Mouse (Mus musculus): ENCODE measurements around the gene Mif4gd. TPM values are rescaled to one million over a fixed set of nuclear protein-coding genes. Genes with fewer than 3 reads are reported as not detected.

The Mif4gd gene
- polyA plus RNA-seq, 1 experiment from 2014 or later, result 18.2 TPM

- DNase-seq (ENCODE audit: low spot score), result no peak
- WGBS, result 58% methylated on average over 14 of the region's 14 CpGs
These were observed 28.4 kb upstream of the Mif4gd start for GRCm38 (mm10) chr11:115640978-115641663.

GRCm38 (mm10) chr11:115640311-115640828, 27.6 kb upstream of the Mif4gd start:
- Histone ChIP-seq H3K27me3 (ENCODE audit: low read depth, poor library complexity, severe bottlenecking) (no peaks in the 10 kb centered on the region), H3K9me3 (replicated peaks) (no peaks in the 10 kb centered on the region), H3K36me3 (peaks cover 28% of the 10 kb centered on the region), H3K4me1 (peaks cover 9% of the 10 kb centered on the region), H3K27ac (no peak overlapping the region), H3K4me3 (no peak overlapping the region)
- 90% methylated on average over 3 of the region's 4 CpGs for WGBS
- no peak for DNase-seq (ENCODE audit: low spot score)

More at GRCm38 (mm10) chr11:115640978-115641663, 28.4 kb upstream of the Mif4gd start:
- no peaks in the 10 kb centered on the region for H3K9me3 ChIP-seq (replicated peaks)
- H3K27ac ChIP-seq, result no peak overlapping the region
- H3K36me3 ChIP-seq, result peaks cover 34% of the 10 kb centered on the region
- H3K27me3 ChIP-seq (ENCODE audit: low read depth, poor library complexity, severe bottlenecking), result no peaks in the 10 kb centered on the region
- peaks cover 9% of the 10 kb centered on the region for H3K4me1 ChIP-seq
- H3K4me3 ChIP-seq, result no peak overlapping the region

- Histone ChIP-seq H3K36me3 (peaks cover 20% of the 10 kb centered on the region), H3K27me3 (ENCODE audit: low read depth, poor library complexity, severe bottlenecking) (no peaks in the 10 kb centered on the region), H3K9me3 (replicated peaks) (no peaks in the 10 kb centered on the region), H3K4me1 (peaks cover 9% of the 10 kb centered on the region), H3K4me3 (no peak overlapping the region), H3K27ac (no peak overlapping the region)
- WGBS, result 83% methylated on average over 4 of the region's 4 CpGs
- no peak for DNase-seq (ENCODE audit: low spot score)
These were observed 26.8 kb upstream of the Mif4gd start for GRCm38 (mm10) chr11:115639540-115639939.

- Histone ChIP-seq H3K4me1 (peaks cover 9% of the 10 kb centered on the region), H3K27me3 (ENCODE audit: low read depth, poor library complexity, severe bottlenecking) (no peaks in the 10 kb centered on the region), H3K9me3 (replicated peaks) (no peaks in the 10 kb centered on the region), H3K27ac (peak overlapping the region; percentile 36; the same call in 1 of the 2 replicates), H3K4me3 (no peak overlapping the region), H3K36me3 (peaks cover 13% of the 10 kb centered on the region)
- 81% methylated on average over 5 of the region's 5 CpGs for WGBS
- DNase-seq (ENCODE audit: low spot score), result no peak
These were observed 26.0 kb upstream of the Mif4gd start for GRCm38 (mm10) chr11:115638498-115639409.

GRCm38 (mm10) chr11:115636960-115637359, 24.2 kb upstream of the Mif4gd start:
- Histone ChIP-seq H3K27ac (no peak overlapping the region), H3K4me3 (no peak overlapping the region), H3K27me3 (ENCODE audit: low read depth, poor library complexity, severe bottlenecking) (no peaks in the 10 kb centered on the region), H3K9me3 (replicated peaks) (no peaks in the 10 kb centered on the region), H3K36me3 (0 out of 2 replicates have a peak, but pooled peaks cover under 1% of the 10 kb centered on the region), H3K4me1 (peaks cover 9% of the 10 kb centered on the region)
- no peak for DNase-seq (ENCODE audit: low spot score)
- 81% methylated on average over 3 of the region's 3 CpGs for WGBS

GRCm38 (mm10) chr11:115635484-115635883, 22.7 kb upstream of the Mif4gd start:
- Histone ChIP-seq H3K36me3 (no peaks in the 10 kb centered on the region), H3K27me3 (ENCODE audit: low read depth, poor library complexity, severe bottlenecking) (no peaks in the 10 kb centered on the region), H3K4me3 (no peak overlapping the region), H3K27ac (no peak overlapping the region), H3K9me3 (replicated peaks) (no peaks in the 10 kb centered on the region), H3K4me1 (peaks cover 9% of the 10 kb centered on the region; the same call in 1 of the 2 replicates)
- no peak for DNase-seq (ENCODE audit: low spot score)
- WGBS, result 65% methylated on average over 8 of the region's 8 CpGs

- H3K27ac ChIP-seq, result no peak overlapping the region
- no peak overlapping the region for H3K4me3 ChIP-seq
- DNase-seq (ENCODE audit: low spot score), result no peak
- no peaks in the 10 kb centered on the region for H3K27me3 ChIP-seq (ENCODE audit: low read depth, poor library complexity, severe bottlenecking)
- 84% methylated on average over 8 of the region's 8 CpGs for WGBS
- H3K9me3 ChIP-seq (replicated peaks), result no peaks in the 10 kb centered on the region
- H3K36me3 ChIP-seq, result no peaks in the 10 kb centered on the region
- H3K4me1 ChIP-seq, result peaks cover 9% of the 10 kb centered on the region; the same call in 1 of the 2 replicates
These were observed 22.3 kb upstream of the Mif4gd start for GRCm38 (mm10) chr11:115635041-115635440.

GRCm38 (mm10) chr11:115634109-115634508, 21.3 kb upstream of the Mif4gd start:
- no peak overlapping the region for H3K27ac ChIP-seq
- H3K4me1 ChIP-seq, result peaks cover 6% of the 10 kb centered on the region; the same call in 1 of the 2 replicates
- no peaks in the 10 kb centered on the region for H3K9me3 ChIP-seq (replicated peaks)
- DNase-seq (ENCODE audit: low spot score), result no peak
- no peaks in the 10 kb centered on the region for H3K36me3 ChIP-seq
- no peaks in the 10 kb centered on the region for H3K27me3 ChIP-seq (ENCODE audit: low read depth, poor library complexity, severe bottlenecking)
- WGBS, result 75% methylated on average over 4 of the region's 4 CpGs
- H3K4me3 ChIP-seq, result no peak overlapping the region

GRCm38 (mm10) chr11:115632862-115633261, 20.1 kb upstream of the Mif4gd start:
- 91% methylated on average over 10 of the region's 10 CpGs for WGBS
- H3K4me3 ChIP-seq, result no peak overlapping the region
- DNase-seq (ENCODE audit: low spot score), result no peak

GRCm38 (mm10) chr11:115632247-115632646, 19.5 kb upstream of the Mif4gd start:
- peaks cover 14% of the 10 kb centered on the region for H3K4me1 ChIP-seq
- no peaks in the 10 kb centered on the region for H3K27me3 ChIP-seq (ENCODE audit: low read depth, poor library complexity, severe bottlenecking)
- H3K36me3 ChIP-seq, result no peaks in the 10 kb centered on the region
- H3K9me3 ChIP-seq (replicated peaks), result no peaks in the 10 kb centered on the region
- H3K4me3 ChIP-seq, result no peak overlapping the region
- no peak overlapping the region for H3K27ac ChIP-seq
- WGBS, result 70% methylated on average over 7 of the region's 7 CpGs
- DNase-seq (ENCODE audit: low spot score), result no peak

More at GRCm38 (mm10) chr11:115632862-115633261, 20.1 kb upstream of the Mif4gd start:
- Histone ChIP-seq H3K4me1 (peaks cover 8% of the 10 kb centered on the region; the same call in 1 of the 2 replicates), H3K27me3 (ENCODE audit: low read depth, poor library complexity, severe bottlenecking) (no peaks in the 10 kb centered on the region), H3K36me3 (no peaks in the 10 kb centered on the region), H3K27ac (no peak overlapping the region), H3K9me3 (replicated peaks) (no peaks in the 10 kb centered on the region)

GRCm38 (mm10) chr11:115631505-115631890, 18.7 kb upstream of the Mif4gd start:
- 13% methylated on average over 3 of the region's 3 CpGs for WGBS

GRCm38 (mm10) chr11:115630532-115631504, 18.0 kb upstream of the Mif4gd start:
- Histone ChIP-seq H3K4me1 (peaks cover 19% of the 10 kb centered on the region), H3K4me3 (no peak overlapping the region), H3K27ac (no peak overlapping the region), H3K27me3 (ENCODE audit: low read depth, poor library complexity, severe bottlenecking) (no peaks in the 10 kb centered on the region), H3K36me3 (no peaks in the 10 kb centered on the region), H3K9me3 (replicated peaks) (no peaks in the 10 kb centered on the region)
- DNase-seq (ENCODE audit: low spot score), result no peak
- WGBS, result 54% methylated on average over 16 of the region's 16 CpGs

More at GRCm38 (mm10) chr11:115631505-115631890, 18.7 kb upstream of the Mif4gd start:
- no peak for DNase-seq (ENCODE audit: low spot score)
- H3K27me3 ChIP-seq (ENCODE audit: low read depth, poor library complexity, severe bottlenecking), result no peaks in the 10 kb centered on the region
- H3K9me3 ChIP-seq (replicated peaks), result no peaks in the 10 kb centered on the region
- H3K4me1 ChIP-seq, result peaks cover 19% of the 10 kb centered on the region
- H3K27ac ChIP-seq, result no peak overlapping the region
- no peaks in the 10 kb centered on the region for H3K36me3 ChIP-seq
- H3K4me3 ChIP-seq, result no peak overlapping the region

All from limb, embryonic 10.5 days (tissue).